Mouse (Mus musculus): ENCODE results near the gene Evpl. TPM values are rescaled to one million over a fixed set of nuclear protein-coding genes. Genes with fewer than 3 reads are reported as not detected.

Gene Evpl
- polyA plus RNA-seq, 2 experiments from 2014 or later, result not detected

Other genes starting within 250 kb of the Evpl start
- gene Galk1, start 225.4 kb downstream of the Evpl start, polyA plus RNA-seq (2017; shearing (Covaris generic)), result 10 to 100 TPM; 23.0 to 25.3 TPM
- 1,000 to 10,000 TPM; 1,520 to 1,873 TPM for gene H3f3b, start 210.1 kb downstream of the Evpl start, polyA plus RNA-seq (2017; shearing (Covaris generic))
- 10 to 100 TPM; 10.4 to 12.3 TPM for gene Unk, start 207.8 kb downstream of the Evpl start, polyA plus RNA-seq (2017; shearing (Covaris generic))
- gene Unc13d, start 160.1 kb downstream of the Evpl start, polyA plus RNA-seq (2017; shearing (Covaris generic)), result 100 to 1,000 TPM in 1 of 2 experiments, 10 to 100 TPM in 1; 68.6 to 116 TPM
- gene Wbp2, start 151.1 kb downstream of the Evpl start, polyA plus RNA-seq (2017; shearing (Covaris generic)), result 100 to 1,000 TPM in 1 of 2 experiments, 10 to 100 TPM in 1; 85.4 to 142 TPM
- not detected for gene Trim47, start 110.9 kb downstream of the Evpl start, polyA plus RNA-seq (2017; shearing (Covaris generic))
- 10 to 100 TPM; 10.7 to 11.9 TPM for gene Trim65, start 106.9 kb downstream of the Evpl start, polyA plus RNA-seq (2017; shearing (Covaris generic))
- 10 to 100 TPM; 17.9 to 25.8 TPM for gene Mrpl38, start 99.2 kb downstream of the Evpl start, polyA plus RNA-seq (2017; shearing (Covaris generic))
- 1 to 10 TPM; 2.1 to 3.4 TPM for gene Fbf1, start 69.9 kb downstream of the Evpl start, polyA plus RNA-seq (2017; shearing (Covaris generic))
- 10 to 100 TPM; 56.1 to 77.2 TPM for gene Ten1, start 39.2 kb downstream of the Evpl start, polyA plus RNA-seq (2017; shearing (Covaris generic))
- gene Acox1, start 39.0 kb downstream of the Evpl start, polyA plus RNA-seq (2017; shearing (Covaris generic)), result 10 to 100 TPM; 10.0 to 11.7 TPM
- 10 to 100 TPM; 33.1 to 42.4 TPM for gene Srp68, start 36.1 kb upstream of the Evpl start, polyA plus RNA-seq (2017; shearing (Covaris generic))
- not detected for gene Galr2, start 42.9 kb upstream of the Evpl start, polyA plus RNA-seq (2017; shearing (Covaris generic))
- gene Exoc7, start 69.2 kb upstream of the Evpl start, polyA plus RNA-seq (2017; shearing (Covaris generic)), result 10 to 100 TPM; 49.2 to 80.4 TPM
- gene Foxj1, start 97.3 kb upstream of the Evpl start, polyA plus RNA-seq (2017; shearing (Covaris generic)), result not detected
- 1 to 10 TPM; 6.6 to 6.9 TPM for gene Rnf157, start 175.0 kb upstream of the Evpl start, polyA plus RNA-seq (2017; shearing (Covaris generic))
- gene Ubald2, start 196.0 kb upstream of the Evpl start, polyA plus RNA-seq (2017; shearing (Covaris generic)), result 10 to 100 TPM; 13.7 to 15.0 TPM
- gene Qrich2, start 228.2 kb upstream of the Evpl start, polyA plus RNA-seq (2017; shearing (Covaris generic)), result not detected

All from activated CD4-positive, CD25-positive, alpha-beta regulatory T cell, adult 4 months (primary cell).